Mouse (Mus musculus) cerebellum, adult 18-20 months (tissue): Measurements from ENCODE around the gene Ntf5.
"Not testable (repeated sequence)": the region's sequence is repeated elsewhere in the genome, so short reads cannot be mapped to it uniquely, and the experiment has no call there.

Experiments
- DNase-seq, 2 experiments: peaks; one replicate each; pipeline ENCODE4 v3.0.0; 2021

Ntf5 gene

DNA sequence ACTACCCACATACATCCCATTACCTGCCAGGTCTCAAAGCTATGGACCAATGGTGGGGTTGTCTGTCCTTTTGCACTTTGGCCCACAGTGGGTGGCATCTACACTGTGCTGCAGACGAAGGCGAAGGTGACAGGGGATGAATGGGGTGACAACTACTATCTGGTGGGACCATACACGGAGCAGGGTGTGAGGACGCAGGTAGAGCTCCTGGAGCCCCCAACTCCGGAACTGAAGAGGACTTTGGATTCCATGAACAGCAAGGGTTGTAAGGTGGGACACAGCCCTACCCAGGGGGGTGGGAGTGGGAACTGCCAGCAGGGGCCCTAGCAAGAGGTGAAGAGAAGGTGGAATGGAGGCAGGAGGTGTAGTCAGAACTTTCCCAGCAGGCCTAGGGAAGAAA lies 22.9 kb downstream of the Ntf5 start:
- DNase-seq: no peak

DNA sequence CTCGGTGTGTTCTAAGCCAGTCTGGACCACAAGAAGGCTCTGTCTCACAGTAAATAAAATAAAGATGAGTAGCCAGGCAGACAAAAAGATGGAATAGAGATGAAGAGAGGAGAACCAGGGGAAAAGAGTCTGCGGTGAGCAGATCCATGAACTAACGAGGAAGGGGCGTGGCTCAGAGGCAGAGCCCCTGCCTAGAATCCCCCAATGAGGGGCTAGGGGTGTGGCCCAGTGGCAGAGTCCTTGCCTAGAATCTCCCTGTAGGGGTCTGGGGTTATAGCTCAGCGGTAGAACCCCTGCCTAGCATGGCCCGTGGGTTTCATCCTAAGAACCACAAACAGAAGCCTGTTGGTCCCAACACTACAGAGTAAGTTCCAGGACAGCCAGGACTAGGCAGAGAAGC lies 23.6 kb downstream of the Ntf5 start:
- no peak for DNase-seq

DNA sequence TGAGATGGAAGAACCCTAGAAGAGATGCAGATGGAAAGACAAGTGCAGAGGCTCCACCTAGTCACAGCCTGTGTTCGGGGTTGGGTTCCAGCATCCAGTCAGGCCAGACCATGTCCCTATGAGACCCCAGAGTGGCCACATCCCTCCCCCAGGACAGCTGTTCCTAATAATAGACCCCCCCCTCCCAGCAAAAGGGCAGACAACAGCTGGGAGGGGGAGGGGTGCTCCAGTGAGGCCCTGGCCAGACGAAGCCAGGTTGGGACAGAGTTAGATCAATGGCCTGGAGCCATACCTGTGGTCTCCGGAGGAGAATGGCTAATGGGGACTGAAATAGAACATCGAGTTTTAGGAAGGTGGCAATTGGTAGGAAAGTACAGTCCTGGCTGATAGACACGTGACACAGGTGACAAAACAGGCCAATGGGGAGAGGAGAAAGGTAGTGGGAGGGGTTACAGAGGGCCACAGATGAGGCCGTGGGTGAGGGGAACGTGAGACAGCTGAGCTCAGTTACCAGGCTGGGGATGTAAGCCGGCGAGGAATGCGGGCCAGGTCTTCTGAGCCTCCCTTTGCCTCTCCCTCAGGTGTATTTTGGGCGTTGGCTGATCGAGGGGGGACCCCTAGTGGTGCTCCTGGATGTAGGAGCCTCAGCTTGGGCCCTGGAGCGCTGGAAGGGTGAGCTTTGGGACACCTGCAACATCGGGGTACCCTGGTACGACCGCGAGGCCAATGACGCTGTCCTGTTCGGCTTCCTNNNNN lies 24.2 kb downstream of the Ntf5 start, which contains the start of gene Ruvbl2:
TSS of gene Ruvbl2 (minus strand) at position 576 of the 756 bp plus-strand sequence.
- peak; percentile 36 to 46 for DNase-seq

DNA sequence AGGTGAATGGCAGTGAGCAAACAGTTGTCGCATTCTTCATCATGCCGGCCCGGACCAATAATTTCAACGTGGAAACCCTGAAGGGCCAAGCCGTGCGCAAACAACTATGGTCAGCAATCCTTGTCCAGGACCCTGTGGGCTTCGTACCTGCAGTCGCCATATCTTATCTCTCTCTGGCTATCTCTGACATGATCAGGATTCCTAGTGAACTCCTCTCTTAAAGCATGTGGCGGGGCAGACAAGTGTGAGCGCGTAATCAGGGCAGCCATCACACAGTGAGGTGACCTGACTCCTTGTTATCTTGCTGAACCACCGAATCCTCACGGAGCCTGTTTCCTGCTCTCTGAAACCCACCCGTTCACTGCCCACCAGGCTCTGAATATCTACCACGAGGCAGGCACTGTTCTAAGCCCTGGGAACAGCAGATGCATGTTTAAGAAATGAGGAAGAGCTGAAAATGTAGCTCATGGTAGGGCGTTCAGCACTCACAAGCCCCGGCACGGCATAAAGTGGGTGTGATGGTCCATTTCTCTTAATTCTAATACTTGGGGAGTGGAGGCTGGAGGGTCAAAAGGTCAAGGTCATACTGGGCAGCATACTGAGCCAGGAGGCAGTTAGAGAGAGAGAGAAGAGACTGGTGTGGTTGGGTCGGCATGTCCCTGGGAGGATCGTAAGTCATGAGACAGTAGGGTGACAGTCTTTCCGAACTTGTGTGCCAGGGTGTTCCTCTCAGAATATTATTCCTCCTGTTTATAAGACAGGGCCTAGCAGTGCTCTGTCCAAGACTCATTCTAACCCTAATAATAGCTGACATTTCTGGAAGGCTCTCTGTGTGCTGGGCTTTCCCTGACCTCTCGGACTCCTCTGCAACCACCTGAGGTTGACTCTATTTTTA lies 30.3 kb downstream of the Ntf5 start:
- DNase-seq: no peak

DNA sequence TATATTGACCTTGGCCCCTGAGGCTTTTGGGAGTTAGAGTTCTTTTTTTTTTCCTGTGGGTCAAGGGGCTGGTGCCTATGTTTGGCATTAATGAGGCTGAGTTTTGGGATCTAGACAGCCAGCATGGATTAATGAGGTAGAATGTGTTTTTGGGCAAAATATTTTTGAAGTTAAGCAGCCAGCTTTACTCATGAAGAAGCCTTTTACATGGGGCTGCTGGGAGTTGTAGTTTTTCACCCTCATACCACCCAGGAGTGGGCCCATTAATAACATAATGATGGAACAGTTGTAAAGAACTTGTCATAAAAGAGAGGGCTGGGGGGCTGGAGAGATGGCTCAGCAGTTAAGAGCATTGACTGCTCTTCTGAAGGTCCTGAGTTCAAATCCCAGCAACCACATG lies 33.1 kb downstream of the Ntf5 start:
- DNase-seq: no peak

DNA sequence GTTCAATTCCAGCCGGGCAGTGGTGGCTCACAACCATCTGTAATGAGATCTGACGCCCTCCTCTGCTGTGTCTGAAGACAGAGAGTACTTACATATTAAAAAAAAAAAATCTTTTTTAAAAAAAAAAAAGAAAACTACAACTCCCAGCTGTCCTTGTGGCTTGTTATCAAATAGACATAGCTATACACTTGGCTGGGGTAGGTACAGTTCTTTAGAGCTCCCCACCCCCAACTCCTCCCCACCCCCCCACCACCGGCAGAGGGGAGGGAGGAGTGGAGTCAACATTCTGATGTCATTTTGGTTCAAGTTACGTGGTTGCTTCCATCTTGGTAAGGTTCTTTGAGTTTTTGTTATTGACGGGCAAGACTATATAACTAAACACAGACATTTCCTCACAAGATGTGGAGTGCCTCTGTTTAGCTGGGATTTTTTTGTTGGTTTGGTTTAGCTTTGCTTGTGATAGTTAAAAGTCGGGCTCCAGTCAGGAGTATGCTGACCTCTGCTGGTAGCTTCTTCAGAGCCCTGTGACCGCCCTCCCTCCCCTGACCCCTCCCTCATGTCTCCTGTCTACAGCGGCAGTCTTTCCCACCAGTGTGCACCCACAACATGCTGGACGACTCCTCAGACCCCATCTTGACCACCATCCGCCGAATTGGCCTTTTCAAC lies 34.0 kb downstream of the Ntf5 start:
- no peak for DNase-seq

DNA sequence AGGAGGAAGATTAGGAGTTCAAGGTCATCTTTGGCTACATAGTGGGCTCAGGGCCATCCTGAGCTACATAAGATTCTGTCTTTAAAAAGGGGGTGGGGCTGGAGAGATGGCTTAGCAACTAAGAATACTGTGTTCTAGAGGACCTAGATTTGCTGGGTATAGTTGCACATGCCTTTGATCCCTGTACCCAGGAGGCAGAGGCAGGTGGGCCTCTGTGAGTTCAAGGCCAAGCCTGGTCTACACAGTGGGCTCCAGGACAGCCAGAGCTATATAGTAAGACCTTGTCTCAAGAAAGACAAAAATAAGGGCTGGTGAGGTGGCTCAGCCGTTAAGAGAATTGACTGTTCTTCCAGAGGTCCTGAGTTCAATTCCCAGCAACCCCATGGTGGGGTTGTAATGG lies 36.5 kb downstream of the Ntf5 start:
- DNase-seq: no peak

DNA sequence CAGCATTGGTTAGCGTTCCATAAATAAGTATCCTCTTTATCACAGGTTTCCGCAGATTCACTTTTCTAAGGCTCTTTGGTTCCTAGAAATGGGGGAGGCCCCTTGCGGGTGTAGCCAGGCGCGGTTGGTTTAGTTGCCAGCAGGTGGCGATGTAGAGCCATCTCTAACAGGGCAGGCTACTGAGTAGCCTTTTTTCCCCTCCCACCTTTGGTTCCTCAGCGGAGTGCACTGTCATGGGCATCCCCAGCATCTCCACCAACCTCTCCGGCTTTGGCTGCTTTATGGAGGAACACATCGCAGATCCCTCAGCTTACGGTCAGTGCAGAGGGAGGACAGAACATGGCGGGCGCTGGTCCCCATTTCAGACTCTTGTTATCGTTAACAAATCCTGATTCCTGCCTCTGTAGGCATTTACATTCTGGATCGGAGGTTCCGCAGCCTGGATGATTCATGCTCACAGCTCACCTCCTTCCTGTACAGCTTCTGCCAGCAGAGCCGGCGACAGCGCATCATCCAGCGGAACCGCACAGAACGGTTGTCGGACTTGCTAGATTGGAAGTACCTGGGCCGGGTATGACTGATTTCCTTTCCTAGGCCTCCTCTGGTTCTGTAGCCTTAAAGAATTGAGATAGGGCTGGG lies 38.0 kb downstream of the Ntf5 start:
- peak; percentile 90 for DNase-seq

DNA sequence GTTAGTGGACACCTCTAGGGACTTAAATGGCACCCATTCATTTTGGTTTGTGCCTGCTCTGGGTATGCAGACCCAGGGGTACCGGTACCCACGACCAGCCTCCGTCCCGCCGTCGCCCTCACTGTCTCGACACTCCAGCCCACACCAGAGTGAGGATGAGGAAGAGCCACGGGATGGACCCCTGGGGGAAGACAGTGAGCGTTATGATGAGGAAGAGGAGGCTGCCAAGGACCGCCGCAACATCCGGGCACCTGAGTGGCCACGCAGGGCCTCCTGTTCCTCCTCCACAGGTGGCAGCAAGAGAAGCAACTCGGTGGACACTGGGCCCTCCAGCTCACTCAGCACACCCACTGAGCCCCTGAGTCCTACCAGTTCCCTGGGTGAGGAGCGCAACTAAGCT lies 41.5 kb downstream of the Ntf5 start:
- DNase-seq: no peak

DNA sequence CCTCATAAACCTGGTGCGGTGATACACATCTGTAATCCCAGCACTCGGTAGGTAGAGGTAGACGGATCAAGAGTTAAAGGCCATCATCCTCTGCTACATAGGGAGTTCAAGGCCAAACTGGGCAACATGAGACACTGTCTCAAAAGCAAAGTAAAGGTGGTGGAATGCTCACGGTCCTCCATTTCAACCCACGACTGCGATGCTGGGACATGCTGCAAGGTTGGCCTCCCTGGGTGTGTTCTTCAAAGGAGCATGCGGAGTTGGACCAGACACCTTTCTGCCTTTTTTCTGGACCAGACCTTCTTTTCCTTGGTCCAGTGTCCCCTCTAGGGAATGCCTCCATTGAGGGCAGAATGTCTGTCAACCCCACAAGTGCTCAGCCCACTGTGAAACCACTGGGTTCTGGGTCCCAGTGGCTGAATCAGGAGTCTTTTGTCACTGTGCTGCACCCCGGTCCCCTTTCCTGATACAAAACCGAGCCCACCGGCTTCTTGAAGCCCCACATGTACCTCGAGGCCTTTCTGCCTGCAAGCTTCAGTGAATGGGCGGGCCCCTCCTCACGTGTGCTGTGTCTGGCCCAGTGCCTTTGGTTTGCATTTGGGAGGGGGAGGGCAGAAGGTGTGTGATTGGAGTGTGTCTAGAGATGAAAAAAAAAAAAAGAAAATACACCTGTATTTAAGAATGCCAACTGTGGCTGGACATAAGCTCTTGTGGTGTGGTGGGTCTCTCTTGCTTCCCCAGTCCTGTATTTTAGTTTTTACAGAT lies 42.6 kb downstream of the Ntf5 start:
- no peak for DNase-seq

DNA sequence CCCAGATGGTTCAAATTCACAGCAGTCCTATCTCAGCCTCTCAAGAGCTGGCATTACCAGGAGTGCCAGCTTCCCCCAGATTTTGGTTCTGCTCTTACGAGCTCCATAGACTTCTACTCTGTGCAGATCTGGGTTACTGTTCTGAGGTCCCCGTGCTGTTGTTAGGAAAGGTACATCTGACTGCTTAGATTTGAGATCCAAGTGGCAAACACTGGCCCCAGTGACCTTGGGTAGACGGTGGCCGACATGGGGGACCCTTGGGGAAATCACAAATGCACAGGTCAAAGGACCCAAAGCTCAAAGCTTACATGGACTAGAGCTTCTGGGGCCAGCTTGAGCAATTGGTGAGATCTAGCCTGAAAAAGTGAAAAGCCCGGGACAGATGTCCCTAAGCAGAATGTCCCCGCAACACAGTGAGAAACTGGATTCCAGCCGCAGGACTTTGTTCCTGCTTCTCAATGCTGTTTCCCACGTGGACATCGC lies 43.3 kb downstream of the Ntf5 start:
- DNase-seq: no peak

DNA sequence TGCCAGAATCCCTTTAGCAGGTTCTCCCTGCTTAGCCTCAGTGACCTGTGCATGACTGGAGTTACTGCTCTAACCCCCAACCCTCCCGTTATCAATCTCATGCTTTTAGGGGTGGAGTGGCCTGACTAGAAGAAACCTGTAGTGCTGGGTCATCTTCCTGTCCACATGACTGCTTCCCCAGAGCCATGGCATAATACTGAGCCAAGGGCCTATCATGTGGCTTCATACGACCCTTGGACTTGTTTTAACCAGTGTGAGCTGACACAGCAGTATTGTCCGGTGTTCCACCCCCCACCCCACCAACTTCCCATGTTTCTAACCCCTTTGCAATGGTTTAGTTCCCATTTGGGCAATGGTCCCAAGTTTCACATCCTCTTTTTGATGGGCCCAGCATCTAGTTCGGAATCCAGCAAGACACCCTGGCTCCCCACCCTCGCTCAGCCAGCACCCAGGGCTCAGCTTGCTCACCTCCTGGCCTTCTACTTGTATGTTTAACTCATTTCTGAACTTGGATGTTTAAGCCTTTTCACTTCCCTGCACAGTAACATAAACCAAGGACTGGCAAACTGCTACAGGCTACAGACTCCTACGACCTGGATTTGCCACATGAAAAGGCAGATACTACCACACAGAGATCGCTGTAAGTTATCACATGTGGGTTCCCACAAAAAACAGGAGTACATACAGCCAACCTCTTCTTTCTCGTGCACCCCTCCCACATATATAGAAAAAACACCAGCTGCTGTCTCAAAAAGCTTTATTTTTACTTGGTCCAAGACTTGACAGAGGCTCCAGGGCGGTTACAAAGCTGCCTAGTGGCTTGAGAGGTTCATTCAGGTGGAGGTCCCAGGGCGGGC lies 43.9 kb downstream of the Ntf5 start:
- no peak for DNase-seq

DNA sequence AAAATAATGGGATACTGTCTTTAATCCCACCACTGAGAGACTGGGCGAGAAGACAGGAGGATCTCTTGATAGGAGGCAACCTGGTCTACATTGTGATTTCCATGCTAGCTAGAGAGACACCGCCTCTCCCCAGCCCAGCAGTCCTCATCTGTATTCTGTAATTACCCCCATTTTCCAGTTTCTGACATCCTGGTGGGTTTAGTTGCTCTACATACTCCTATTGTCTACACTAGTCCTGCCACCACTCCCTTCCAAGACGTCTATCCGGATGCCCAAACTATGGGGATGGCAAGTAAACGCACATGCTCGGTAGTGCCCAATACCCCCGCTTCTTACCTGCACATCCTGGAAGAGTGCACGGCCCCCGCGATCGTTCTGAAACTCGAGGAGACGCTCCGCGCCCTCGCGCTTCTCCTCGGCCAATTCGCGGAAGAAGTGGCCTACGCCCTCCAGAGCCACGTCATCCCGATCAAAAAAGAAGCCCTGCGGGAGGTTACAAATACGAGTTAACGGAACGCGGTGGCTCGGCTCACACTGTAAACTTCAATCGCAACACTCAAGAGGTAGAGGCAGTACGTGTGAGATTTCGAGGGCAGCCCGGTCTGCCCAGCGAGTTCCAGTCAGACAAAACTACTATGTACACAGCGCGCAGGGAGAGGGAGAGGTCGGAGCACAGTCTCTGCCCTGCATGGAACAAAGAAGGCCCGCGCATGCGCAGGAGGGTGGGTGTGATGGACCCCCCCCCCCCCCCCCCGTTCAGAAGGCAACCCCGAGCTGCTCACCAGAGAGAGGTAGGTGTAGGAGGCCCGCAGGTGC lies 45.5 kb downstream of the Ntf5 start:
- peak; percentile 84 to 86 for DNase-seq

DNA sequence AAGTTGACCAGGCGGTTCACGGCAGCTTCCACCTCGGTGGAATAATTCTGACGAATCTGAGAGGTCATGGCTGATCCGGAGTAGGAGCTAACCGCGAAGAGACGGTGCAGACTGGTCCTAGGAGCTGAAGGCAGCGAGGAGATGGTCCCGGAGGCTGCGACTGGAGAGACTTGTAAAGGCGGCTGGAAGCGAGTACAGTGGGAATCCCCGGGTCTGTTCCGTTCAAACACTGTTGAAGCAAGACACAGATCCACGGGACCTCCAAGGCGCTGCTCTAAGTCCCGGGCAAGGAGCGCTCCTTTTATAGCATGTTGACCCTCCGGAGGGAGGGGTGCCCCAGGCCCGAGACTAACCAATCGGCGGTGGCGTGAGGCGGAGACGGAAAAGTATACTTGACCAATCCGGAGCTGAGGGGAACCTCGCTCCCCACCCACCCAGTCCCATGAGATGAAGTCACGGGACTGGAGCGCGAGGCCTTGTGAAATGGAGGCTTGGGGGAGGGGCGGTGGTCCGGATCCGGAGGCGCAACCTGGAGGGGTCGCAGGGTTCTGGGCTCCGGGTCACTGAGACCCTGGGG lies 46.2 kb downstream of the Ntf5 start, which contains the start of gene Ftl1:
TSS of gene Ftl1 (minus strand) at position 321 of the 577 bp plus-strand sequence.
- DNase-seq: peak; percentile 92 to 97

DNA sequence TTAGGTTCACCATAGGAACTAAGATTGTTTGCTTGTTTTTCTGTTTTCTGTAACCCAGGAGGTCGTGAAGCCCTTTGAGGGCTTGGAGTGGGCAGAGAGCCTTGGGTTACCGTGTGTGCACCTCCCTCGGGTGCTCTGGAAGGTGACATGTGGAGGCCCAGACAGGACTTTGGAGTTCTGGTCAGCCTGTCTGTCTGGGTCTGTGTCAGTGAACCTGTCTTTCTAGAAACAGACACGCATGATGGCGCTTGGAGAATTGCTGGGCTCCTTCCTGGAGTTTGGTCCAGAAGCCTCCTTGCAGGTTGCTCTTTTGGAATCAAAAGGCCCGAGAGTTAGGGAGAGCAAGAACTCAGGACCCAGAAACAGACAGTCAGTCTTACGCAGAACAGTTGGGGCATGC lies 46.9 kb downstream of the Ntf5 start:
- DNase-seq: no peak

DNA sequence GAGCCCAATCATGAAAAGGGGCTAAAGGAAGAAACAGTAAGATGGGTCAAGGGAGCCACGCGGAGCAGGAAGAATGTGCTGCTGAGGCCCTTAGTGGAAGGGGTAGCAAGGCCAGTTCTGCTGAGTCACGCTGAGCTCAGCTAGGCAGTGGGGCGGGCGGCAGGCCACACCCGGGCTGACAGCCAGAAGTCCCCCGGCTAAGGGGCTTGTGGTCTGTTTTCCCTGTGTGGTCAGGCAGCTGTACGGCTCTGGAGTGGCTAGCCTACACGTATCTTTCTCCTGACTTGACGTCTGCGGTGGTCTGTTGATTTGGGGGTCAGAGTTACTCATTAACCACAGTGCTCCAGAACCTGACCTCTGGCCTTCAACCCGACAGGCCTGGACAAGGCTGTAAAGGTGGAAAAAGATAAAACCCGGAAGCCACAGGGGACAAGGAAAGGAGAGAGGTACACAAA lies 47.4 kb downstream of the Ntf5 start:
- DNase-seq: peak in 1 of 2 experiments; percentile 34

DNA sequence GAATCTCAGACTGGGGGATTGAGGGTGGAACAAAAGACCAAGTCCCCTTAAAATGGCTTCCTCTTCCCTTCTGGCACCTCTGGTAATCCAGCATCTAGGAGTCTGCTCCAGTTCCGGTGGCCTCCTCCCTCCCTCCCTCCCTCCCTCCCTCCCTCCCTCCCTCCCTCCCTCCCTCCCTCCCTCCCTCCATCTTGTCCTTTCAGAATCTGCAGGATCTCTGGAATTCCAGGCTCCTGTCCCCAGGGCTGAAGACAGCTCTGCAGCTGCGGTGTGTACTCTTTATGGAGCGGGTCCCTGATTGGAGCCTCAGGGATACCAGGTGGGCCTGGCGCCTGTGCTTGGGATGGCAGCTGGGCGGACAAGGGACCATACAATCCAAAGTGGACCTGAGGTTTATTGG lies 47.8 kb downstream of the Ntf5 start:
- DNase-seq: no peak

DNA sequence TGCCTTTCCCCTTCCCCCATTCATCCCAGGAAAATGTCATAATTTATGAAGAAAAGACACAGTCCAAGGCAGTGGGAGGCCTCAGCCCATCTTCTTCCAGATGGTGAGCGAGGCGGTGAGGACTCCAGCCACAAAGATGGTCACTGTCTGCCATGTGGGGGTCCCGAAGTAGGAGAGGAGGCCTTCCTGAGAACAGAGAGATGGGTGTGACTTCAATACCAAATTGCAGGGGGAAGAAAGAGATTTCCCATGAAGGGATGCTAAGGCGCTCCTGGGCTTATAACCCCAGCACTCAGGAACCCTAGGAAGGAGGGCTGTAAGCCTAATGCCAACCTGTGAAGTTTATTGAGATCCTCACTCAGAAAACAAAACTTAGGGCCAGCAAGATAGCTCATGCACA lies 48.3 kb downstream of the Ntf5 start:
- no peak for DNase-seq

DNA sequence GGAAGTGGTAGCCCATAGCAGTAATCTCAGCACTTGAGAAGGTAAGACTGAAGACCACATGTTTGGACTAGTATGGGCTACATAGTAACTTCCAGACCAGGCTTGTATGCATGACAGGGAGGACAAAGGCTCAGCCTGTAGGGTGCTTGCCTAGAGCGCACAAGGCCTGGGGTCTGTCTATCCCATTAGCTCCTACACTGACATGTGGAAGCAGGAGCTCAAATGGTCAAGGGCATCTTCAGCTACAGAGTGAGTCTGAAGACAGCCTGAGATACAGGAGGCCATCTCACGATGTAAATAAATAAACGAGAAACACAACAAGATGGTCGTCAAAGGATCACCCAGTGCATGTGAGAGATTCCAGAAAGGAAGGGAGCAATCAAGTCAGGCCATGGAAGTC lies 48.8 kb downstream of the Ntf5 start:
- no peak for DNase-seq

DNA sequence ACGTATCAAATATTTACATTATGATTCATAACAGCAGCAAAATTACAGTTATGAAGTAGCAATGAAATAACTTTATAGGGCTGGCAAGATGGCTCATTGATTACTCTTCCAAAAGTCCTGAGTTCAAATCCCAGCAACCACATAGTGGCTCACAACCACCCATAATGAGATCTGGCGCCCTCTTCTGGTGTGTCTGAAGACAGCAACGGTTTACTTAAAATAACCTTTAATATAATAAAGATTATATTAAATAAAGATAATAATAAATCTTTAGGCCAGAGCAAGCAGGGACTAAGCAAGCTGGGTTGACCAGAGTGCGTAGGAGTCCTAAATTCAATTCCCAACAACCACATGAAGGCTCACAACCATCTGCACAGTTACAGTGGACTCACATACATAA lies 49.4 kb downstream of the Ntf5 start:
- not testable (repeated sequence) for DNase-seq
